Mouse (Mus musculus) embryo, embryonic 9.5 days (tissue): ENCODE results near the gene Tcf7l1.
"Not testable (repeated sequence)": the region's sequence is repeated elsewhere in the genome, so short reads cannot be mapped to it uniquely, and the experiment has no call there.

Source experiments
- DNase-seq: peaks from one replicate; pipeline ENCODE4 v3.0.0-alpha.2; 2017; ENCODE audit errors: extremely low spot score

Gene Tcf7l1

GRCm38 (mm10) chr6:72788892-72789699 lies at the start of gene Tcf7l1:
Gene Tcf7l1, minus strand, starts transcription at chr6:72789254.
- DNase-seq: peak; percentile 96

DNA sequence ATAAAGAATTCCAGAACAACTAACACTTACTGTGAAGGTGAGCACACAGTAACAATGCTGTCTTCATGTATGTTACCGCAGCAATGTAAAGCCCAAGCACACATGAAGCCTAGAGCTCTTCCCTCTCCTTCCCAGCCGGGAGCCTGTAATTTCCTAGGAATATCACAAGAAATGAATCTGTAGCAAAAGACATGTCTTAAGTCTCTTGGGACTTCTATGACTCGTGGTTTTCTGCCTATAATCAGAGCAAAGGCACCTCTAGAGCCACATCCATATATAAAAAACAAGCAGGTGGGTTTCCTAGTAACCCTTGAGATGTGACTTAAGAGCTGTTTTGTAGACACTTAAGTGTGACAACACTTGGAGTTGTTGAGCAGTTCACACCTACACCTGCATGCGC lies 48.7 kb upstream of the Tcf7l1 start:
- DNase-seq: no peak

DNA sequence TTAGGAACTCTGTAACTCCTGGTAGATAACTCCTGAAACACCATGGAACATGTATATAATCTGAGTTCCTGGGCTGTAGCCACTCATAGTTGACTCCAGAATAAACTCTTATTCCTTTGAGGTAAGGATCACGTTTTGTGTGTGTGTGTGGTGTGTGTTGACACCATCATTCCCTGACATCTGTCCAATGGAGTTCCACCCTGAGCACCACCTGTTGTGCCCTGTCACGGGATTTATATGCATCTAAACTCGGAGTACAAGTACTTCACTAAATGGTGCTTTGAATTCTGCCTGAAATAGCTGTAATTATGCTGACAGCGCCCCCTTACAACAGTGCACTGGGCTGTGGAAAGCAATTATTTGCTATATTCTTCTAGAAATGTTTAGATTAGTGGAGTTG lies 45.5 kb upstream of the Tcf7l1 start:
- DNase-seq: no peak

- DNase-seq: no peak
Observed at GRCm38 (mm10) chr6:72831858-72832257, 42.8 kb upstream of the Tcf7l1 start.

DNA sequence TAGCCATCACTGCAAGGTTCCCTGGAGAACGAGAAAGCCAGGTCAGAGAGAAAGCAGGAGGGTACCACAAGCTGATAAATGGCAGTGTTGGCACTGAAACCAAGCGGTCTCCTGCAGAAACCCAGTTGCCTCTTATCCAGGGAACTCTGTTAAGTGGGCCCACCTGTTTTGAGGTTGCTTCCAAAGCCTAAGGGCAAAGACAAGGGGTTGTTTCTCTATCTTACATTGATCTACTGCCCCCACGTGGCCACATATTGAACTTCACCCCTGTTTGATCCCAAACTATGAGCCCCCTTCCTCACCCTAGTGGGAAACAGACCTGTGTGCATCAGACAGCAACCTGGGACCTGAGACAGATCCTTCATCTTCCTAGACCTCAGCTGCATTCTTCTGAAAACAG lies 42.2 kb upstream of the Tcf7l1 start:
- peak; percentile 82 for DNase-seq

GRCm38 (mm10) chr6:72828857-72829256 lies 39.8 kb upstream of the Tcf7l1 start:
- DNase-seq: peak; percentile 36

GRCm38 (mm10) chr6:72828037-72828436 lies 39.0 kb upstream of the Tcf7l1 start:
- not testable (repeated sequence) for DNase-seq

DNA sequence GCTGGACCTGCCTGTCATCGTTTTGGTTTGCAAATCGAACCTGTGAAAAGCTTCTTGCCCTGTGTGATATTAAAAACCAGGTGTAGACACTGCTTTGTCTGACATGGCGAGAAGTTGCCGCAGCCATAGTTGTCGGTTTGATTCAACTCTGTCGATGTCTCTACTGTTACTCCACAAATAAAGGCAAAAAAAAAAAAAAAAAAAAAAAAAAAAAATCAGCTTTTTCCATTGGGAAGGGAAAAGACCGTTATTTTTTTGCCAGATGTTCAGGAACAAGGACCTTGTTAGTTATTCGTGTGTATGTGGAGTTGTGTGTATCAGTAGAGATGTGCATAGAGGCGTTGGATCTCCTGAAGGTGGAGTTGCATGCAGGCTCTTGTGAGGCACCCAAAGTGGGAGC lies 36.7 kb upstream of the Tcf7l1 start:
- no peak for DNase-seq

GRCm38 (mm10) chr6:72824971-72825737 lies 36.1 kb upstream of the Tcf7l1 start:
- peak; percentile 52 for DNase-seq

- DNase-seq: no peak
Observed at GRCm38 (mm10) chr6:72813456-72813855, 24.4 kb upstream of the Tcf7l1 start.

GRCm38 (mm10) chr6:72810248-72810647 lies 21.2 kb upstream of the Tcf7l1 start:
- no peak for DNase-seq

DNA sequence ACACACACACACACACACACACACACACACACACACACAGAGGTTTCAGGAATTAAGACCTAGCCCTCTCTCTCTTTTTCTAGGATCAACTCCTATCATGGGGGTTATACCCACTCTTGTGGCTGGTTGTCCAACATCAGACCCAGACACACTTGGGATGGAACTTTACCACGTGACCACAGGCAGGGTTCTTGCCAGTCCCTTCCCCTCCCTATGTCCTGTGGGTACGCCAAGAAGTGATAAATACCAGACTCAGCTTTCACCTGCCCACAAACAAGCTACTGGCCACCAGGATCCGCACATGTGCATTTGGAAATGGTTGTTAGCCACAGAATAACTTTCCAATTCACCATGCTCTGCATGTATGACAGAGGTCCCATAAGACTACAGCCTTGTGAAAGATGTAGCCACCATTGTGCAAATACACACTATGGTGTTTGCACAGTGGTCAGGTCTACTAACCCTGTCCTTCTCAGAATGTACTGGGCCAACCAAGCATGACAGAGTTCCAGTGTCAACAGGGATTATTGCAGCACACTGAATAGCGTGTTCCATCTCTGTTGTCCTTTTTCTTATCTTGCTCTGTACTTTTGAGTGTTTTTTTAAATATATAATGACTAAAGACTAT lies 20.6 kb upstream of the Tcf7l1 start:
- no peak for DNase-seq

GRCm38 (mm10) chr6:72808342-72808741 lies 19.3 kb upstream of the Tcf7l1 start:
- DNase-seq: no peak

DNA sequence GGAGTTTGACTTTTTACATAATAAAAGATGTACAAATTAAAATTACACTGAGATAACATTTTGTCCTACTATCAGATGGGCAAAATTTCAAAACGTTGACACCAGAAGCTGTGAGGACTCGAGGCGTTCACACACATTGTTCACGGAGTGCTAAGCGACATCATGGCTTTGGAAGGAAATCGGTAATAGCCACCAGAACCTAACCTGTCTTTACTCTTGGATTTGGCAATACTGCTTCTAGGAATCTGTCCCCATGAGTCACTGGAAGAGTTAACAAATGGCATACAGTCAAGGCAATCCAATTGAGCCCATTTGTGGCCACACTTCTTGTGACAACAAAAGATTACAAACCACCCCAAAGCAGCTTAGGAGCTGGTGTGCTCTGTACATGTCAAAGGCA lies 14.6 kb upstream of the Tcf7l1 start:
- DNase-seq: no peak

DNA sequence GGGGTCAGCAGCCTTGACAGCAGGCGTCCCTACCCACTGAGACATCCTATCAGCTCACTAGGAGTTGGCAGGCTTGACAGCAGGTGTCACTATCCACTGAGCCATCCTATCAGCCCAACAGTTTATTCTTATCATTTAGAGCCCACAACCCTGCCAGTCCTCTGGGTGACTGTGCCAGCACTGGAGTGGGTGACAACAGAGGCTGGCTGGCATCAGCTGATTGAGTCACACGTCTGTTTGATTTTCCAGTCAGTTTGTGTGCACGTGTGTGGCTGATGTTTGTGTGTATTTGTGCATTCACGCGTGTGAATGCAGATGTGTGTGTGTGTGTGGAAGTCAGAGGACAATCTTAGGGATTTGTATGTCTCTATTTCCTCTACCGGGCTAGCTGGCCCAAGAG lies 13.1 kb upstream of the Tcf7l1 start:
- no peak for DNase-seq

DNA sequence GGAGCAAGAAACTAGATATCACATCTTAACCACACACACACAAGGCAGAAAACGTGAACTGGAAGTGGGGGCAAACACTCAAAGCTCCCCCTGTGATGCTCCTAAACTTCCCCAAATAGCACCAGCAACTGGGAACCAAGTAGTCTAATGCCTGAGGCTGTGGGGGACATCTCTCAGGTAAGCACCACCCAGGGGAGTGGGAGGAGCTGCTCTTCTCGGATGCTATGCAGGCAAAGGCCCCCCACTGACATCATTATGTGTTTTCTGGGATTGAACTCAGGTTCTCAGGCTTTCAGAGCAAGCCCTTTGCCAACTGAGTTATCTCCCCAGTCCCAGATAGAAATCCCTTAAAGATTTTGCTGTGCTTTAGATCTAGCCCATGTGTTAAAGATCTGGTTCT lies 11.6 kb upstream of the Tcf7l1 start:
- DNase-seq: no peak

DNA sequence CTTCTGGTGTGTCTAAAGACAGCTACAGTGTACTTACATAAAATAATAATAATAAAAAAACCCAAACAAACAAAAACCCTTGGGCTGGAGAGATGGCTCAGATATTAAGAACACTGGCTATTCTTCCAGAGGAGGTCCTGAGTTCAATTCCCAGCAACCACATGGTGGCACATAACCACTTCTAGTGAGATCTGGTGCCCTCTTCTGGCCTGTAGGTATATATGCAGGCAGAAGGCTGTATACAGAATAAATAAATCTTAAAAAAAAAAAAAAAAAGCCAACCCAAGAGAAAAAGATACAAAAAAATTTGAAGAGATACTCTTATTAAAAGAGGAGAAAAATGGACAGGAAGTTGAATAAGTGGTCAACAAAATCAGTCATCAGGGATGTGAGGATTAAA lies 8.7 kb upstream of the Tcf7l1 start:
- DNase-seq: no peak

DNA sequence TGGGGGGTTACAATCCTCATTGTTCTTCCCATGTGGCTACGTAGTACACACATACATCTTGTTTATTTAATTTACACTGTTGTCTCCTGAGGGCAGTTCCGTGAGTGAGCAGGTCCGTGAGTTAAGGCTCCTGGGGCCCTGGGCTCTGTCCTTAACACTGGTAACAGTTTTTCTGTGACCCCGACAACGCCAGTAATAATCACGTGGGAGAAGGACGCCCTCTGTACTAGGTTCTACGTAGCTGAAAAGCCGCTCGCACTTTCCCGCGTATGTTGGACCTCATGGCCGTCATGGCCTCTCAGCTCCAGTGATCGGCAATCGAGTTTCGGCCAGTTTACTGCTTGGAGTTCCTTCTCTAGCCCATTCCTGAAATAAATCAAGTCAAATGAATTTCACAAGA lies 6.4 kb upstream of the Tcf7l1 start:
- no peak for DNase-seq

- DNase-seq: no peak
Observed at GRCm38 (mm10) chr6:72794870-72795269, 5.8 kb upstream of the Tcf7l1 start.

- no peak for DNase-seq
Observed at GRCm38 (mm10) chr6:72792641-72793040, 3.6 kb upstream of the Tcf7l1 start.

- peak; percentile 85 for DNase-seq
Observed at GRCm38 (mm10) chr6:72787948-72788891, 834 bp downstream of the Tcf7l1 start.
